Mouse (Mus musculus) testis, postnatal 10 days (tissue): ENCODE results near the gene Mef2a.

Experiments used
- DNase-seq: peaks from one replicate; pipeline ENCODE4 v3.0.0; 2021; ENCODE audit warnings: low spot score

Mef2a gene

DNA sequence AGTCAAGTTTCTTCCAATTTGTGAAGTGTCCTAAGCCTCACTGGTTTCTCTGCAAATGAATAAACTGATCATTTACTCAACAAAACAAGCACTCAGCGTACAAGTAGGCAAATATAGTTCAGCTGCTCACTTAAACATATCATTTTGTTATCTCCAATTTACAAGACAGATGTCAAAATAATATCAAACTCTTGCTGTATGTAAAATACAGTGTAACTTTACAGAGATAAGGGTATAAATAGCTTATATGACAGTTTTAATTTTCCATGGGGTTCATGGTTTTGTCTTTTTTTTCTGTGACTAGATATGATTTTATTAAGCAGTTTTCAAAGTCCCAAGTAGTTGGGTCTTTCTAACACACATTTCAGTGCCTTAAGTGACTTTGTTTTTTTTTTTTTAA lies 127.4 kb downstream of the Mef2a start:
- no peak for DNase-seq

DNA sequence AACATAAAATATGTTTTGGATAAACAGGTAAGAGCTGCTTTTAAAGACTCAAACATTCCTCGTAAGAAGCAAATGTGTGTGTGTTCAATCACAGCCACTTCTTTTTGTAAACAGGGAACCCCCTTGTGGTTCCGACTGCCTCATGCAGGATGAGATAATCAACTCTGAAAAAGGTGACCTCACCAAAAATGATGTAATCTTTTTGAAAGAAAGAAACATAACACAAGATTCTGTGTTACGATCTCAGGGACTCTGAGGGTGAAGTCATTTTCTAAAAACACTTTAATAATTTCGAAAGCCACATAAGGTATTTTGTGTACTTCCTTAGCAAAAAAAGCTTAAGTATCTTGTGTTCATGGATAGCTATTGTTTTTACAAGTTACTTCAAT lies 128.8 kb downstream of the Mef2a start:
- no peak for DNase-seq

DNA sequence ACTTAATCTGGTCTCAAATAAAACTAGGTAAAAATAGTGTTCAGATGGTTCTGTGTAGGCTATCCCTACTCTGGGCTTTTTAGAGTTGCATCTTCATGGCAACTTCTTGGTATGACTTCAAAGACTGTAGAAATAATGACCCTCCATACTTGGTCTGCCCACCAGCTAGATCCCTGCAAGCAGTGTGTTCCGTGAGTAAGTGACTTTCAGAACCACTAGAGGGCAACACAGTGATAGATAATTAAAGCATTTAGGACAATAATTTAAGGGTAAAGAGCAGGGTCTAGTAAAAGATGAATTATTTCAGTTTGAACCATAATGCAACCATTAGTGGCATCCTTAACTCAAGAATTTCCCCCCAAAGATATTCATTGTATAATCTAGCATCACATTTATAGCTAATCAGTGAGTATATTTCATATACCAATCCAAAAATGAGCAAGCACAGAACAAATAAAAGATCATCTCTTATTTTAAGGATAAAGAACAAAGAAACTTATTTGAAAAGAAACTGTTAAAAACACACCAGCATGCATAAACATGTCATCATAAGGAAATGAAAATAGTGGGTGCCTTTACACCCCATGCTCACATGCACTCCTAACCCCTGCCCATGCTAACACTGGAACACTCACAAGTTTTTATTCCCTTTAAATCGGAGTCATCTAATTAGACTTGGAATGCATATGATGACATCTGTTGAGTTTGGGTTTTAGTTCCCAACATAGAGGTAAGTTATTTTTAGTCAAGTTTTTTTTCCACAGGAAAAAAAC lies 129.4 kb downstream of the Mef2a start:
- DNase-seq: no peak

DNA sequence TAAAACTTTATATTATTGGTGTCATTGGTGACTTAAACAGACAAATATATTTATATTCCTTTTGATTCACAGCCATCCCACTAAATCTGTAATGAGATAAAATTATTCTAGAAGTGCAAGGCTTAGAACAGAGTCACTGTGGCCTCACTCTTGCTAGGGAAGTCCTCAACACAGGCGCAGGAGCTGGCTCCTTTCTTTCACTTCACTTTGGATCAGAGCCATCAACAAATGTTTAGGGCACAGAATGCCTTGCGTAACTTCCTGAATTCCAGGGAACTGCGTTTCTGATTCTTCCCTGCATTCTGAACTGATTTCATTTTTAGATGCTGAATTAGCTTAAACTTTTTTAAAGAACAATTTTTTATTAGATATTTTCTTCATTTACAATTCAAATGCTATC lies 130.7 kb downstream of the Mef2a start:
- DNase-seq: no peak

DNA sequence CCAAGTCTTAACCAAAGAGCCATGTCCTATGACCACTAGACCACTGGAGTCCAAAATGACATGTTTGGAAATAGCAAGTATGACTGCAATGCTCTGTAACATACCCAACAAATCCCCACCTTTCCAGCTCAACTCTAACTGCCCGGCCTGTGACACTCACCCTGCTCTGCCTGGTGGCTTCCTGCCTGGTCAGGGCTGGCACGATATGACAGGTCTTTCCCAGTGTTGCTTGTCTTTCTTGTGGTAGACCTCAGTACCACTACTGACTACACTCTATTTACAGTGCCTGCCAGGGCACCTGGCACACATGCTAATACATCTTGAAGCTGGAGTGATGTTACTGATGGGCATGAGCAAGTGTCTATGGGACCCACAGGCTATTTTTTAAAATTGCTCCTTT lies 134.9 kb downstream of the Mef2a start:
- DNase-seq: peak; percentile 21

DNA sequence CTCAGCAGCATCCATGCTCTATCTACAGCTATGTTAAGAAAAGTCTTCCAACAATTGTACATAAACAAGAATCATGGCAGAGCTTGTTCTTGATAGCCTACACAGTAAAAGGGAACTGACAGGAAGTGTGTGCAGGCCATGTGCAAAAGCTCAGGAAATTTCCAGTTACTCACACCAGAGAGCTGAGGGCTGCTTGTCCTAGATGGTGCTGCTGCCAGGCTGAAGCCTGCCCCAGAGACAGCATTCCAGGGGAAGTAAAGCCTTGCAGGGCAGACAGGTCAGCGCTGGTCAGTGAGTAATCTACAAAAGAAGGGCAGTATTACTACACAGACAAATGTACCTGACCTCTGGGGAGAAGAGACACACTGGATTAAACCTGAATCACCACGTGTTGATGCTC lies 136.3 kb downstream of the Mef2a start:
- no peak for DNase-seq

DNA sequence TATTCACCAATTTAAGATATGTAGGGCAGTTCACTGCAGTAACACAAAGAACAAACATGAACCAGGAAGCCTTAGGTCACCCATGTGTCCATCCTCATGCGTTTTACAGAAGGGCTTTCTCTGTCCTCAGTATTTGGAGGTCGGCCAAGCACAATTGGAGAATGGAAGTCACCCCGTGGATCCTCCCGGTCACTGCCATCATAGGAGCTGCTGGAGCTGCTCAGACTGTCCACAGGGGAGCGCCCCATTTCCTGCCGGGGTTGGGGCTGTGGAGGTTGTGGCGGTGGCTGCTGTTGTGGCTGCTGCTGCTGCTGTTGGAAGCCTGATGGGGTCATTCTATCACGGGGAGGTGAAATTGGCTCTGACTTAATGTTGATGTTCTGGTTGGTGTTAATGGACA lies 137.9 kb downstream of the Mef2a start:
- DNase-seq: peak; percentile 56

DNA sequence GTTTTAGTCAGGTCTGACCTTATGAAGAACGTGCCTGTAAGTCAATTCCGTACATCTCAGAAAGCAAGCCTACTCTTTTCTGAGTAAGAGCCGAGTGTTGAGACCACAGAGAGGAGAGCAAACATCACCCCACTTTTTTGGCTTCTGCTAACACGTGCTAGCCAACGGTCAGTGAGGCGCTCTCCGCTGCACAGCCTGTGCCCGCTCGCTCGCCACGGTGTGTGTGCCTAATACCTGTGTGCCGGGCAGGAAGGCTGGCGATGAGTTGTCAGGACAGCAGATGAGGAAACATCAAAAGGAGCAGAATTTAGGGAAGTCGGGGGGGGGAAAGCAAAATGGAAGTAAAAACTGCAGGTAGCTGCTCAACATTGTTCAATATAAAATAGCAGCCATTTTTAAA lies 140.2 kb downstream of the Mef2a start:
- peak; percentile 38 for DNase-seq

DNA sequence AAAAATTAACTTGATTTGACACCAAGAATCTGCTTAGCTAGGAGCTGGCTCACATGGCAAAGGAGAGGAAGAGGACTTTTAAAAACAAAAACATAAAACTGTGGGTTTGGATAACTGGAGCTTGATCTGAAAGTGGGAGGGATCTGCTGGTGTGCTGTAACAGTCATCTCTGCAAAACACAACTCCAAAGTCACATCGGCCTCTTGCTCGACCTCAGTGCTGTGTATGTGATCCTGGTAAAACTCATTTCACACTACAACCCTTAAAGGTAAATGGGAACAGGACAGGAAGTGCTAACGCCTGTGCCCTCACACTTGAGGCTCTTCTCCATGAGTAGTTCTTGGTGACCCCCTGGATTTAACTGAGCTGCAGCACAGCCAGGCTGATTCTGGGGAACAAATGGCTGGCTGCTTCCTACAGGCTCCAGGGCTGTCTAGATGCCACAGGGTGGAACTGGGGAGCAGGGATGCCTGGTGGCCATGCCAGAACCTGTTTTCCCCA lies 142.0 kb downstream of the Mef2a start:
- peak; percentile 41 for DNase-seq

DNA sequence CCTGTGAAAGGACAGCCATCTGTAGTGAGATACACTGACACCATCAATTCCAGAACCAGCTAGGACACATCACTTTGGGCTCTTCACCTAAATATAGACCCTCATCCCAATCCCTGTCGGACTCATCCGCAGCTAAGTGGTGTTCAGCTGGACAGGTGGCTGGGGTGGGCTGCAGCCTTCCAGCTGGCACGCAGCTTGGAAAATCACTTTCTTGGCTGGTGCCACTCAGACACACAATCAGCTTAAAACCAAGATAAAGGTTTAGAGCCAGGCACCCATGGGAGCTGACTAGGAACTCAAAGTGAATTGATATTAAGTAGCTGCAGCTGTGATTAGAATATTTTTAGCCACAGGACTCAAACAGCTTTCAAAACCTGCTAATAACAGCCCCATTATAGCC lies 142.4 kb downstream of the Mef2a start:
- peak; percentile 47 for DNase-seq

DNA sequence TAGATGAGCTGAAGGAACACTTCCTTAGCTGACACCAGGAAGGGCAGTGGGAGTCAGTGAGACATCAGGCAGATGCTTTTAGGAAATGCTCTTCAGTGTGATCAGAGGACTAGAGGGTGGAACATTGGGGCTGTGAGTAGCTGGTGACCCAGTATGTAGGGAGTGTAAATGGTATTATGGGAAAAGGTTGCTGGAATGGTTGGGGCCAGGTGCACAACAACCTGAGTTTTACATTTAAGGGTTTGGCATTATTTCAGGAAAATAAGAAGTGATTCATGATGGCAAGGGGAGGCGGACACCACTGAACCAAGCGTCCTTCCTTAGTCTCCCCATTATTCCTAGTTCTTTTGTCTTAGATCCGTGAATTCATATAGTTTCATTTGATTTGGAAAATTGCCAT lies 143.0 kb downstream of the Mef2a start:
- peak; percentile 36 for DNase-seq

DNA sequence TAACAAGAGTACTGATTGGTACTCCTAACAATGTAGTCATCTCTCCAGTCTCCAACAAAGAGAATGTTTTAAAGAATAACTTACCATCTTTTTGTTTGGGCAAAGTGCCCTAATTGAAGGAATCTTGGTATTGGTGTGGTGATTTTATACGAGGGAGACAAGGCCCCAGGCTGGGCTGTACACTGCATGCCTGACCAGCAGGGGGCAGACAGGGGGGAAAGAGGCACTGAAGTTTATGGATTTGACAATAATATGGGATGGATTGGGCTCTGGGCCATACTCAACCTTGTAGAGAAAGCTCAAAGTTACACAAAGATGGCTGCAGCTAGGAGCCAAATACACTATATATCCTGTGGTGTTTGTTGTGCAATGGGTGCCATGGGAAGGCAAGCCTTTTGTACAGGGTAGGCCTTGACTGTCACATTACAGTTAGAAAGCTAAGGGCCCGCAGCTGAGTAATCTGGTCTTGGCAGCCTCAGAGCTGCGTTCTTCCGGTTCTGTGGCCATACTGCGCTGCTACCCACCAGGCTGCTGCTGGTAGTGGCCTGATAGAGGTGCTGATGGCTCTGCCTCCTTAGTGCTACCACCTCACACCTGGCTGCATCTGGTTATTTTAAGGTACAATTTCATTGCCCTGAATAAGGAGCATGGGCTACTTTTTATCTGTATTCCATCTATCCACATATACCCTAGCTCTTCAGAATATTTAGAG lies 143.6 kb downstream of the Mef2a start:
- DNase-seq: peak; percentile 83

DNA sequence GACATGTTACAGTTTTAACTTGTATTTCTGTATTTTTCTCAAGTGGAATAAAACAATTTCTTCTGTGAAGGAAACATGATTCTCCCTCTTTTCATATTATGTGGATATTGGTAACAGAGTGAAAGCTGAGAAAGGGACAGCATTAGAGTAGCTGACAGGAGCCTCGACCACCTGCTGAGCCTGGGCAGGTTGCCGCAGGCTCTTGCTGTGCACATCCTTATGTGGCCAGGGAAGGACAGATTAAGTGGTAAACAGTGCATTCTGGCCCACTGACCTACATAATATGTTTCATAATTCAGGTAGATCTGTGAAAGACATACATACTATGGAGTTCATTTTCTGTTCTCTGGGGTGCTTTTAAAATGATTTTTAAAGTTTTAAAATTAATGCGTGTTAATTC lies 144.3 kb downstream of the Mef2a start:
- DNase-seq: peak; percentile 31

DNA sequence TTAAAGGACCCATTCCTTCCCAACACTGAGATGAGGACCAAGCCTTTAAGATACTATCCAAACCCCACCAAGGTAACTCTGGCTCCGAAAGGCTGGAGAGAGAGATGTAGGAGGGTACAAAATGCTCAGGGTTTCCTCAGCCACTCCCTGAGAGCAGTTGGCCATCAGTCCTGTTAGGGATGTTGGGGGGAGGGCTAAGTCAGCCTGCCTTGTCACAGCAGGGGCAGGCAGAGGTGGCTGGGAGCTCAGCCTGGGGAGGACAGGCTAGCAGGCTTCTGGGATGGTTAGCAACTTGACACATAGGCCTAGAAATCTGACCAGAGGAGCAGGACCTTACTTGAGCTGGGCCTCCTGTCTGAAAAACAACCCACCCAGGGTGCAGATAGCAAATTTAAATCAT lies 145.1 kb downstream of the Mef2a start:
- peak; percentile 39 for DNase-seq

DNA sequence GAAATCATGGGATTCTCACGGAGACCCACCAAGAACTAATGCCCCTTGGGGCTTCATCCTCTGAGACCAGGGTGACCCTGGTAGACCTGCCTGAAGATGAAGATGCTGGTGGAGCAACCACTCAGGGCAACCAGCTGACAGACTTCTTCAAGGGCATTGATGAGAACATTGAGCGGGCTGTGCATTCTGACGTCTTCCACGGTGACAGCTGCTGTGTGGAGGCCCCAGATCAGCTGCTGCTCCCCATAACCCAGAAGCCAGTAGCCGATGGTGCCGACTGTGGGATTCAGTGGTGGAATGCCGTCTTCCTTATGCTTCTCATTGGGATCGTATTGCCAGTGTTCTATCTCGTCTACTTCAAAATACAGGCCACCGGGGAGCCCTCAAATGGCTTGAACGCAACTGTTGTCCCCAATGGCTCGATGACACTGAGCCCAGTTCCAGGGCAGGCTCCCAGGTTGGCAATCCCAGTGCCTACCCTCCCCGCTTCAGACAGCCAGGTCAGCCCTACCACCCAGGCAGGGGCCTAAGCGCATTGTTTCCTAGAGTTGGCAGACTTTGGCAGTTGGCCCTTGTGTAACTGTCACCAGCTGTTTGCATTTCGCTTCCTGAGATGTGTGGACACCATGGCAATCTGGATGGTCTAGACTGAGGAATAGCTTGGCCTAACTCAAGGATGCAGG lies 146.6 kb downstream of the Mef2a start:
- DNase-seq: peak; percentile 39

DNA sequence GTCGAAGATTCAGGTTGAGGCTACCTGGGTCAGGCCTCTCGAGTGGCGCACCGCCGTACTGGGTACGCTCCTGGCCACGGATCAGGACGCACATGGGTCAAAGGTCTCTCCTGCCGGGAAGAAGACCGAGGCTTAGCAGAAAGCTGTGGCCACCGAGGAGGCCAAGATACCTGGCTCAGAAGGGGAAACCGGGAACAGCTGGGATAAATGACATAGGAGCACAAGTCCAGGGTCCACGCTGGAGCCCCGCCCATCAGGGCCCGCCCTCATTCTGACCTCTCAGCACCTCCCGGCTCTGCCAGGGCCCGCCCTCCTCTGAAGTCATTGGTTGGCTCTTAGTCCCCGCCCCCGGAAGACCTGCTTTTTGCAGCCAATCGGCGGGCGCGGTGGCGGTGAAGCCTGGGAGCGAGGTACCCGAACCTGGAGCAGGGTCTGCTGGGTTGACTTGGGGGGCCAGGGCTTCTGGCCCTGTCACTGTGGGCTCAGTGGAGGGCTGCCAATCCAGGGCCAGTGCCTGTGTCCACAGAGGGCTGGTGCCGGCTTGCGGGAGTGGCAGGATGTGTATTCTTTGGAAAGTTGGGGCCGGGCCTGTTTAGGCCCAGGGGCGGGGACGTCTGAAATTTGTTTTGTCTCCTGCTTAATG lies 150.3 kb downstream of the Mef2a start, which contains the start of gene Lysmd4:
Gene Lysmd4, plus strand, starts transcription at position 325 of the 643 bp plus-strand sequence.
- peak; percentile 99 for DNase-seq

DNA sequence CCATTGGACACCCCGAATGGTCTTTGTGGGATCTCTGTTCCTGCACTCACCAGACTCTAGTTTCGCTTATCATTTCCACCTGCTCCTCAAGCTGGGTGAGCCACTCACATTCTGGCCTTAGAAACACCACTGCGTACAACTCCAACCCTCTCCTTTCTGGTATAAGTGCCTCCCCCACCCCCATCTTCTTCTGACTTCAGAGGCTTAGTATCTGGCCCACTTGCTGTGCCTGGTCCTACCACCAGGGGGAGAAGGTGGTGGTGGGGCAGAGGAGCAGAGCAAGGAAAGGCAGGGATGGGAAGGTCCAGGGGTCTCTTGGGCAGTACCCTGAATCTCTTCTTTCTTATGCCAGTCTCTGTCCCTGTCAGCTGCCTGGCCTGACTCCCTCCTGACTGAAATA lies 155.6 kb downstream of the Mef2a start:
- peak; percentile 84 for DNase-seq

DNA sequence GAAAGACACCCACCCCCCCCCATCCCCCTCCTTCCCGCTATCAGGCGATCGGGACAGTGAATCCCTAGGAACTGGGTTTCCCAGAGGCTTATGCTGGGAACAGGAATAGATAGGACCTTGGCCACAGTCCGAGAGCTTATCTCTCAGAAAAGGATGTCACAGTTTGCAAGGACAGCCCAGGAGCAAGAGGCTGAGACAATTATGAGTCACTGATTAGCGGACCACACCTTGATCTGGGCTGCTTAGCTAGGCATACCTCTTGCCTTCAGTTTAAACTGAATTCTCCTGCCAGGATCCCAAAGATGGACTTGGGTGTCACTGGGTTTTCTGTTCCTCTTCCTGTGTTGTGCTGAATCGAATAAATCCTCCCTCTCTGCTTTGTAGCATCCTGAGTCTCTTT lies 156.3 kb downstream of the Mef2a start:
- DNase-seq: no peak

DNA sequence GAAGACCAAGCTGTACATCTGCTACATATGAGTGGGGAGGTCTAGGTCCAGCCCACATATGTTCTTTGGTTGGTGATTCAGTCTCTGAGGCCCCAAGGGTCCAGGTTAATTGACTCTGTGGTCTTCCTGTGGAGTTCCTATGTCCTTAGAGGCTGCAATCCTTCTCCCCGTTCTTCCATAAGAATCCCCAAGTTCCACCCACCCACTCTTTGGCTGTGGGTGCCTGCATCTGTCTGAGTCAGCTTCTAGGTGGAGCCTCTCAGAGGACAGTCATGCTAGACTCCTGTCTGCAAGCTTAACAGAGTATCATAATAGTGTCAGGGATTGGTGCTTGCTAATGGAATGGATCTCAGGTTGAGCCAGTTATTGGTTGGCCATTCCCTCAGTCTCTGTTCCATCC lies 159.1 kb downstream of the Mef2a start:
- DNase-seq: peak; percentile 10

DNA sequence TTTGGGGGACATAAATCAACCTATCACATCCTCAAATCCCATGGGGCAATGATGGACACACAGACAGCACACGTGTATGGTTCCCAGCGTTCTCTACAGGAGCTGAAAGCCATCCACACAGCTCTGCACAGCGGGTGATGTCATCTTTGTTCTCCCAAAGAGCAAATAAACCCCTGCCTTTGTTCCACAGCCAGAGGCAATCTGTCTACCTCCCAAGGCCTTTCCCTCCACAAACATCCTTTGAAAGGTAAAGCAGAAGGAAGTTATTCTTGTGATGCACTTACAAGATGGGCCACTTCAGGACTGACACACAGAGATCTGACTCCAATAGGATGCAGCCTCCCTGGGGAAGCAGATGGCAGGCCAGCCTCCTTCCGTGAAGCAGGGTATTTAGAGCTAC lies 160.7 kb downstream of the Mef2a start:
- no peak for DNase-seq

DNA sequence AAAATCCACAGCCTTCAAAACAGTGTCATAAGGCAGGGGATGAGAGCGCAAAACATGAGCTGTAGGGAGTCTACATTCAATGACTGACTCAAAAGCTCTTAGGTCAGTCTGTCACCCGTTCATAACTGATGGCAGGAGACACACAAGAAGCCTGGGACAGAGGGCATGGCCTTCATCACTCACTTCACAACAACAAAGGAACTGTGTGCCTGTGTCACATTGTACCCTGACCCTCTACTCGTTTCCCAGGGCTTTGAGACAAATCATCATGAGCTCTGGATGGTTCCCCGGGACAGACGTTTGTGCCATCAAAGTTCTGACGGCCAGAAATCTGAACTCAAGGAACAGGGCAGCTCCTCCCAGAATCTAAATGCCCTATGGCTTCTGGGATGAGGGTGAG lies 161.3 kb downstream of the Mef2a start:
- no peak for DNase-seq
